Mouse (Mus musculus): ENCODE measurements around the gene Lsamp. TPM values are rescaled to one million over a fixed set of nuclear protein-coding genes. Genes with fewer than 3 reads are reported as not detected.

Gene Lsamp
- total RNA-seq, 2 experiments from 2014 or later = 390 to 474 TPM

- DNase-seq (ENCODE audit: extremely low spot score in 1 of 2, low spot score in 1 of 2) = no peak
Measured at GRCm38 (mm10) chr16:42123826-42124225, 2139.7 kb downstream of the Lsamp start.

GRCm38 (mm10) chr16:42126061-42126460, 2141.9 kb downstream of the Lsamp start:
- DNase-seq (ENCODE audit: extremely low spot score in 1 of 2, low spot score in 1 of 2) = no peak

- no peak for DNase-seq (ENCODE audit: extremely low spot score in 1 of 2, low spot score in 1 of 2)
Measured at GRCm38 (mm10) chr16:42147164-42147563, 2163.0 kb downstream of the Lsamp start.

- DNase-seq (ENCODE audit: extremely low spot score in 1 of 2, low spot score in 1 of 2) = no peak
Measured at GRCm38 (mm10) chr16:42149216-42149942, 2165.2 kb downstream of the Lsamp start.

- DNase-seq (ENCODE audit: extremely low spot score in 1 of 2, low spot score in 1 of 2) = no peak
Measured at GRCm38 (mm10) chr16:42152640-42153039, 2168.5 kb downstream of the Lsamp start.

GRCm38 (mm10) chr16:42157816-42158215, 2173.7 kb downstream of the Lsamp start:
- no peak for DNase-seq (ENCODE audit: extremely low spot score in 1 of 2, low spot score in 1 of 2)

- peak; percentile 49 to 86 for DNase-seq (ENCODE audit: extremely low spot score in 1 of 2, low spot score in 1 of 2)
Measured at GRCm38 (mm10) chr16:42164941-42165340, 2180.8 kb downstream of the Lsamp start.

- no peak for DNase-seq (ENCODE audit: extremely low spot score in 1 of 2, low spot score in 1 of 2)
Measured at GRCm38 (mm10) chr16:42168292-42168691, 2184.1 kb downstream of the Lsamp start.

- DNase-seq (ENCODE audit: extremely low spot score in 1 of 2, low spot score in 1 of 2) = peak; percentile 47 to 84
Measured at GRCm38 (mm10) chr16:42169447-42170140, 2185.4 kb downstream of the Lsamp start.

GRCm38 (mm10) chr16:42172476-42172875, 2188.3 kb downstream of the Lsamp start:
- DNase-seq (ENCODE audit: extremely low spot score in 1 of 2, low spot score in 1 of 2) = peak; percentile 84 to 98

- no peak for DNase-seq (ENCODE audit: extremely low spot score in 1 of 2, low spot score in 1 of 2)
Measured at GRCm38 (mm10) chr16:42178866-42179265, 2194.7 kb downstream of the Lsamp start.

GRCm38 (mm10) chr16:42180025-42180424, 2195.9 kb downstream of the Lsamp start:
- no peak for DNase-seq (ENCODE audit: extremely low spot score in 1 of 2, low spot score in 1 of 2)

GRCm38 (mm10) chr16:42180473-42180872, 2196.3 kb downstream of the Lsamp start:
- DNase-seq (ENCODE audit: extremely low spot score in 1 of 2, low spot score in 1 of 2) = no peak

GRCm38 (mm10) chr16:42189431-42190081, 2205.4 kb downstream of the Lsamp start:
- DNase-seq (ENCODE audit: extremely low spot score in 1 of 2, low spot score in 1 of 2) = no peak

GRCm38 (mm10) chr16:42190114-42191045, 2206.2 kb downstream of the Lsamp start:
- peak; percentile 82 to 85 for DNase-seq (ENCODE audit: extremely low spot score in 1 of 2, low spot score in 1 of 2)

Small RNAs within 50 kb of the gene (microRNA-seq; reads per million reads assigned to microRNA genes)
- 0 reads per million in 2 experiments for gene Gm27887
- 0 reads per million in 2 experiments for gene Gm47276
